Mouse (Mus musculus): ENCODE data around the gene Cracr2b. TPM values are rescaled to one million over a fixed set of nuclear protein-coding genes. Genes with fewer than 3 reads are reported as not detected.
"Not testable (repeated sequence)": the region's sequence is repeated elsewhere in the genome, so short reads cannot be mapped to it uniquely, and the experiment has no call there.

Cracr2b gene
- total RNA-seq, 2 experiments from 2014 or later = 9.5 to 13.1 TPM

DNA sequence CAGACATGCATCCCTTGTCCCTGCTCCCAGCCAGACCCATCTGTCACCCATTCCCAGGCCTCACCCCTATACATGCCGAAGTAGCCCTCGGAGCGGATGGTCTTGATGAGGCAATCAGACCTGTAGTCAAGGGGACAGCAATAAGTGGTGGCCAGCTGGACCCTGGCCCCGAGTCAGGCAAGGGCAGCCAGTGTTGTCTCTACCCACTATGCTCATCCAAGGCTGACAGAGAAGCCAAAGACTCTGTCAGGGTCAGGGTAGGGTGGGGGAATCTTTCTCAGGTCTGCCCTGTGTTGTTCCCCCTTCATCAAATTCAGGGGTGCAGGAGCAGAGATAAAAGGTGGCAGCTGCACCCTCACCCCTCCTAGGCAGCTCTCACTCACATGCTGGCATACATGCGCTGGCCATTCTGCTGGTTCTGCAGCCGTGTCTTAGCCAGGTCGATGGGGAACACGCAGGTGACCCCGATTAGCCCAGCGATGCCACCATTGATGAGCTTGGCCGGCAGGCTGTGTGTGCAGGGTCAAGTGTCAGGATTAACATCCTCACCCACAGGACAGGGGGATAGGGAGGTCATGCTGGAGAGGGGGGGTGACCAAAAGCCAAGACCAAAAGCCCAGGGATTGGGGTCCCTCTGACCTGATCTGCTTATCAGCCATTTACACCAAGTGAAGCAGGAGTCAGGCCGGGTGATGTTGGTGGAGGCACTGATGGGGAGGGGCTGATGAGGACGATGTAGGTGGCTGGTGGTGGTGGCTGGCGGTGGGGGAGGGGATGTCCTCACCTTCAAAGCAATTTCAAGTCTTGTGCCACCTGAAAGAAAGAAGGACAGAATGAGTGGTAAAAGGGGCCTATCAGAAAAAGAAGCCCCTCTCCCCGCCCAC lies 27.1 kb upstream of the Cracr2b start:
- no peak for DNase-seq

DNA sequence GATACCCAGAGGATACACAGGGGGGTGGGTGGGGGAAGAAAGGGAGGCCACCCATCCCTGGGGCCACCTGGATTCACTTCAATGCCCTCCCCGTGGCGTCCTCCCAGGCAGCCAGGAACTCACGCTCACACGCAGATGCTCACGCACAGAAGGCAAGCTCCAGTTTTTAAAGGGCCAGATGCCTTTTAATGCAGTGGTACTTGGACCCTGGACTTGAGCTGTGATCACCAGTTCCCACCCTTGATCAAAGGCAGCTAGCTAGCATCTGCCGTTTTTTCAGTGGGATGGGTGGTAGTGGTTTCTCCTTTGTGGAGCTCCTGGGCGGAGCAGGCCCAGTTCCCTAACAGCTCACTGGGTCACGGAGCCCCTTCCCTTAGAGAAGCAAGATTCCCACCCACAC lies 26.4 kb upstream of the Cracr2b start:
- DNase-seq = peak; percentile 72 to 77

DNA sequence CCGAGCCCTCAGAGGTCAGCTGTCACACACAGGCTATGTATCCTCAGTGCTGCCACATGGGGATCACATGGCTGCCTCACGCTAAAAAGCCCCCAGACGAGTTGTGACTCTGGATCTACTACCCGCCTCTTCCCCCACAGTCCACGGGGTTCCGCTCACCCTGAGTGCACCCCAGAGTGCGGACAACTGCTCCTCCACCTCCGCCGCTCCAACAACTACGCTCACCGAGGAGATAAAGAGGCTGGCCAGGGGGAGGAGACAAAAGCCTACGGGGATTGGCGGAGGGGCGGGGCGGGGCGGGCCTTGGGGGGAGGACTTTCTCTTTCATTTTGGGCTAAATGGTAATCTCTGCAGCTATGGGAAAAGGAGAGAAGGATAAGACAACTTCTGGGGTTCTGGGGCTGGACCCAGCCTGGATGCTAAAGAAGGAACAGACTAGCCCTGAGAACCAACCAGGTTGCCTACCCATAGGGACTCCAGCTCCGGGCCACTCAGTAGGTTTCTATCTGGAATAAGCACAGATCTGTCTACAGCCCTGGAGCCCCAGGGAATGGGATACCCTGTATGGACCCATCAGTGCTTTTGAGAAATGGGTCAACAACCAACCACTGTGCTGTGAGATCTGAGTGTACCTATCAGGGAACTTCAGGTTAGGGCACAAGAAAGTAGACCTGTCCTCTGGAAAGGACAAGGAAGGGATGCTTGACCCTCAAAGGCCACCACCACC lies 25.6 kb upstream of the Cracr2b start:
- DNase-seq = peak; percentile 81 to 86

DNA sequence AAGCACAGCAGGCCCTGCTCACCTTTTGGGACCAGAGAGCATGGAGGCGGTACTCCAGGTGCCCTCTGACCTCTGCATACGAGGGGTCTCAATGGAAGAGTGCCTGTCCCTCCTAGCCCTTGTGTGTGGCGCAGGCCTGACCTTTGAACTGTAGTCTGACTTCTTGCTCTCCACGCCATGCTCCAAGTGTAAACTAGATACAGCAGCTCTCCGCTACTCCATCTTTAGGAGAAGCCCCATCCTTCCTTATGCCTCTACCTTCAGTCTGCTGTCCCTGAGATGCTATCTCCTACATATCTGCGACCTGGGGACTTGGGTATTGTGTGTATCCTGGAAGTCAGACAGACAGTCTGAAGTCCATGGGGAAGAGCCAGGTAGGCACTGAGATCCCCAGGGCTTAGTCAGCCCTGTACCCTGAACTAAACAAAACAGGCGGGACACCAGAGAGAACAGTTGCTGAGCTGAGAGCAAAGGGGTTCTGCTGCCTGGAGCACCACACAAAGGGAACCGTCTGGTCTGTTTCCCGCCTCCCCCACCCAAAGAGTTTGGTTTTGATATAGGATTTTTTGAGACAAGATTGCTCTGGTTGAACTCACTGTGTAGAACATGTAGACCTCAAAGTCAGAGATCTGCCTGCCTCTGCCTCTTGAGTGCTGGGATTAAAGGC lies 24.9 kb upstream of the Cracr2b start:
- DNase-seq = no peak

DNA sequence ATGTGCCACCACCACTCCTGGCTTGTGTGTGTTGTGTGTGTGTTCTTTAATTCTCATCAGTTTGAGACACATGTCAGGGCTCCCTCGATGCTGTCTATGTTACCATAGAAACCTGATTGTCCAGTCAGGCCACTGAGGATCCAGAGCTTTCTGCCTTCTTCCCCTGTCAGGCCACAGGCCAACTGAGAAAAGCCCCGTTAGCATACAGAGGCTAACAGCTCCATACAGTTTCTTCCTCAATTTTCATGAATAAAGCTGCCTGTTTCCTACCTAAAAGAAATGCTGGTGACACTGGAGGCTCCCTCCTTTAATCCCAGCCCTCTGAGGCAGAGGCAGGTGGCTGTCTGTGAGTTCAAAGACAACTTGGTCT lies 24.4 kb upstream of the Cracr2b start:
- DNase-seq = no peak

DNA sequence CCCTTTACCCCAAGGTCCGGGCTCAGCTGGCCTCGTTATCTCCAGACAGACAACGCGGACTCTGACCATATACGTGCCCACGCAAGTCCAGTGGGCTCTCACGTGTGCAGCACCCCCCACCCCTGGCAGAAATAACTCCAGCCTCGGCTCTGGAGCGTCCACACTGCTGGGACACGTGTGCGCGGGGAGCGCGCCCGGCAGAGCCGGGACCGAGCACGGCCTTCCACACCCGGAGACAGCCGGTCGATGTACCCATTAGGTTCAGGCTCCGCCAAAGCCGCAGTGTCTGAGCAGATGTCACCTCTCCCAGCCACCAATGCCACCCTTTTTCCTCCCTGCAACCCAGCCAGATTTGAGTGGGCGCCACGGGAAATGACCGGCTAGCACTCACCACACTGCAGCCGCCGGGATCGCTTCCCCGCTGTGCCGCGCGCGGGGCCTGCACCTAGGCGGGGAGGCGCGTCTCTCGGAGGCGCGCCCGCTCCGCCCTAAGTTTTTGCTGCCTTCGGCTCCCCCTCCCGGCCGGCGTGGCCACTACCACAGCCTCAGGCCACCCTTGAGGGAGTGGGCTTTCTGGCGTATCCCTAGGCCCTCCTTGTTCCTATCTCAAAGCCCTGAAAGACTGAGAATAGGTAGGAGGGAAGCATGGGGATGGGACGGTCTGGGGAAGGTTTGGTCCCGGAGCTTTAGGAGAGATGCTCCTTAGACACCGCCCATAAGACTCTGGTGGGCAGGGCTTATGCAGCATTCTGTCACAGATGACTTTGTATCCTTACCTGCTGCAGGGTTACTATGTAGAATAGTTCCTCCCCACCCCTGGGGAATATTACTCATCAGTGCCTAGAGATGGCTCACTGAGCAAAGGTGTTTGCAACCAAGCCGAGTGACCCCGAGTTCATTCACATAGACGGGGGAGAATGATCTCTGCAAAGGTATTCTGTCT lies 23.4 kb upstream of the Cracr2b start, which contains the start of gene Slc25a22:
TSS of gene Slc25a22 (minus strand) at position 715 of the 943 bp plus-strand sequence.
- DNase-seq = peak; percentile 88 to 93

DNA sequence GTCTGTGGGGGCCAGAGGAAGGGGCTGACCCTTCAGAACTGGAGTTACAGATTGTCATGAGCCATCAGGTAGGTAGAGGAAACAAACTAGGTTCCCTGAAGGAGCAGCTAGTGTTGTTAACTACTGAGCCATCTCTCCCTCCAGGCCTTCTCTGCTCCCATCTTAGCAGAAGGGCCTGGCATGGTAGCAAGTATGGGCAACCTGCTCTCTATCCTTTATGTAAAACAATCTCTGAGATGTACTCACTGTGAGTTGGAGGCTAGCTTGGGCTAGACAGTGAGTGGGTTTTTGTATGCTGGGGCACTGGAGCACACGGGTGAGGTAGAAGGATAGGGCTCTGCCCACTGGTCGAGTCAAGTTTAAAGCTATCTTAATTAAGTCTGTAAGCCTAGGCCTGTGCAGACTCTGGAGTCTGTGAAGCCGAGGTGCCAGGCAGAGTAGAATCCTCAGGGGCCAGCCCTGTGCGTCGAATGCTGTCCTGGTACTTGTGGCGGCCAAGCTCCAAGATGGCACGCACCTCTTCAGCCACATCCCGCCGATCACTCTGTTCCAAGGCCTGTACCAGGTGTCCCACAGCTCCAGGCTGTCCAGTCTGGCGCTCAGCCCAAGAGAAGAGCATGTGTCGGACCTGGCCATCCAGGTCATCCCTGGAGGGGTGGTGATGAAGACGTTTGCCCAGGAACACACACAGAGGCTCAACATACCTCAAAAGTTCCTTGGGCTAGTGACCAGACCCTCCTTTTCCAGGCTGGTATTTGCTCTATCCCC lies 22.5 kb upstream of the Cracr2b start:
- no peak for DNase-seq

DNA sequence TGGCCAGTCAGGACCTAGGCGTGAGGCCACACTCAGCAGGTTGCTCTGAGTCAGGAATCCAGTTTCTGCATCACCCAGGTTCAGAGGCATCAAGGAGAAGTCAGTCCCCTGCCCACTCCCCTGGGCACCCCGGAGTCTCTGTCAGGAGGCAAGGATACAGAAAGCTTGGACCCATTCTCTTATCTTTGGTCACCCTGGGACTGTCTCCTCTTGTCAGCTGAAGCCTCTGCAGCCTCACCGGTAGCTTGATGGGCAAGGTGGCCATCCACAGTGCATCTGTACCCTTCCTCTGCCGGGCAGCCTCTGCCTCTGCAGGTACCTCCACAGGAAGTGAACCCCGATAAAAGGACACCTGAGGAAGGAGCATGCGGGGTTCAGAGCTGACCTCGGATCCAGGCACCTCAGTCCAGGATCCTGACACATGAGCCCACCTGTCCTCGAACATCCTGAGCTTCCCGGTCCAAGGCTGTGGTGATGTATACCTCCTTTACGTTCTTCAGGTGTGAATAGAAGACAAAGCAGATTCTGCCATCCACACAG lies 21.7 kb upstream of the Cracr2b start:
- no peak for DNase-seq

DNA sequence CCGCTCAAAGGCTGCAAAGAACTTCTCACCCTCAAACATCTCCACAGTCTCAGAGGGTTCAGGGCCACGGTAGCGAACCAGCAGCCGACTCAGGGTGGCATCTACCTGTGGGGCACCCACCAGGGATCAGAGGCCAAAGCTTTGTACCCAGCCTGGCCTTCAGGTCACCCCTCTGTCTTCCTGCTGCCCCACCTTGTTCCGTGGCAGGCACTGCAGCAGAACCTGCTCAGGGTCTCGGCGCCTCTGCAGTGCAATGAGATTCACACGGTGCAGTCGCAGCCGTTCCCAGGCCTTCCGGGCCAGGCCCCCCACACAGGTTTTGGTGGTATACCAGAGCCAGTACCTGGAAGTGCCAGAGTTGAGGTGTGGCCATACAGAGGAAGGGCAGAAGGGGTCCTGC lies 21.1 kb upstream of the Cracr2b start:
- DNase-seq = no peak

DNA sequence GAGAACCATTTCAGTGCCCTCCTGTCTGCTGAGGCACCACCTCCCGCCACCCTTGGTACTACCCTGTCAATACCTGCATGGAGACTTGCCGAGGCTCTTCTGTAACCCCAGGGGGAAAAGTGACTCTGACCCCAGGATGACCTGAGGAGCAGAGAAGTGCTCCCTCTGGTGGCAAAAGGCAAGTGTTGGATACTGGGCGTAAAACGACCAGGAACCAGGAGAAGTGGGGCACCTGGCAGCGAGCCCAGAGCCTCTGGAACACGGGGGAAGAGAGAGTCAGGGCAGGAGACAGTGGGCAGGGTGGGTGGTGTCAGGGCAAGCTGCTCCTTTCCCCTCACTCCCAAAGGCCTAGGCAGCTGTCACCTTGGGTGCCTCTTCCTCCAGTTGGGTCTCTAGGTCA lies 20.3 kb upstream of the Cracr2b start:
- peak; percentile 74 to 83 for DNase-seq

DNA sequence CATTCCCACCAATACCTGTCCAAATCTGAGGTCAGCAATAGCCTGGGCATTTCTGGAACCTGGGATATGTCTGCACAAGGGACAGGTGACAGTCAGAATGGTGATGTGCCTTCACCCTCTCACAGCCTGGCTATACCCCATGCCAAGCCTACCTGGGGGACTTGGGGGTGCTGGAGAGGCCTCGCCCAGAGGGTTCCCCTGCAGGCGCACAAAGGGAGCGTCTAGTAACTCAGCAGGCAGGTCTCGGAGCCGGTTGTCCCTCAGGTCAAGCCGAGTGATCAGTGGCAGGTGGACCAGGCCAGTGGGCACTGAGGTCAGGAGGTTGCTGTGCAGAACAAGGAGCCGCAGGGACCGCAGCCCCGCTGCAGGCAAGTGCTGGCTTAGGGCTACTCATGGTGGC lies 19.4 kb upstream of the Cracr2b start:
- DNase-seq = no peak

DNA sequence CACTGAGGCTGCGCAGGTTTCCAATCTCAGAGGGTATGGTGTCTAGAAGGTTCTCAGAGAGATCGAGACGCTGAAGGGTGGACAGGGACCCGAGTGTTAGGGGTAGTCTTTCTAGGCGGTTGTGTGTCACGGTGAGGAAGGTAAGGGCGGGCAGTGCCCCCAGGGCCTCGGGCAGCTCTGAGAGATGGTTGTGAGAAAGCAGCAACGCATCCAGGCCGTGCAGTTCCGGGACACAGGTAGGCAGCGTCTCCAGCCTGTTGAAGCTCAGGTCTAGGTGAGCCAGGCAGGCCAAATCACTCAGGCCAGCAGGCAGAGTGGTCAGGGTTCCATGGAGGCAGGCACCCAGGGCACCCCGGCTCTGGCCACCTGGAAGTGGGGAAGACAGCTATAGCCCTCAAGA lies 18.7 kb upstream of the Cracr2b start:
- DNase-seq = no peak

DNA sequence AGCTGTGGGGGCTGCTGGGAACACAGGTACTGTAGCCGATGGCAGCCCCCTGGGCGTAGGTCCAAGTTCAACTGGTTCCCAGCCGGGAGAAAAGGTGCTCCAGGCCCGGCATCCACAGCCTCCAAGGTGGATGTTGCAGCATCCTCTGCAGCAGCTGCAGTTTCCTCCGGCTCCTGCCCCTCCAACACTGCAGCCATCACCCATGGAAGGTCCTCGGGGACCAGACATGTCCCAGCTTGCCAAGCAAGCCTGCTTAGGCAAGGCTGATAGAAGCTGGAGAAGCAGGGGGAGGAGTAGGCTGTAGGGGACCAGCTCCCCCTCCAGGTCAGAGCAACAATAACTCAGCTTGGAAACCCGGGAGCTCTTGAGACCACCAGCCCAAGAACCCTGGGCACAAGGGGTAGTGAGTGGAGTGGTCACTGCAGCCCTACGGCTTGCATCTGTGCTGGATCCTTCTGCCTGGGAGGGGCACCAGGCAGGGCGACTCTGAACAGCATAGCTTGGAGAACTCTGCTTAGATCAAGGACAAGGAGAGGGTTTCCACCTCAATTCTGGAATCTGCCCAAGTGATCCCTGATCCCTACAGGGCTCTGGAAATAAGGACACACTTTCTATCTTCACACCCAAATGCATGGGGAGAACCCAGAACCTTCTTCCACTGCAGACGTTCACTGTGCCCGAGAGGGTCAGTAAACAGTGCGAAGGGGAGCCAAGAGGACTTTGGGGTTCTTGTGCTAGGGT lies 17.6 kb upstream of the Cracr2b start:
- DNase-seq = no peak

DNA sequence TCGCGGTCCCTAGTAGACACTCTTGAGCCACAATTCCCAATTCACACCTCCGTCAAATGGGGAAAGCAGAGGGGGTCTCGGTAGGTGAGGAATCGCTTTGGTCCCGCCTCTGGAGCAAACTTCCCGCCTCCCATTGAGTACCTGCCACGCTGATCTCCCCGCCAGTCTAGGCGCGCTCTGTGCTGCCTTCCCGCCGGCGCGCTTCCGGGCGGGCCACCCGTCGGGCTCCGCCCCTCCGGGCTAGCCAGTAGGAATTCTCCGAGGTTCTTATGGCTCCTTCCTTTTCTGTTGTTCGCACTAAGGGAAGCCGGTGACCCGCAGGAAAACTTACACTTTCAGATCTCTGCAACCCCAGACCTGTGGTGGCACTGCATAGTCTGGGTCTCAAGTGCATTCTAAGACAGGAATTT lies 17.1 kb upstream of the Cracr2b start, which contains the start of gene Pidd1:
TSS of gene Pidd1 (minus strand) at position 198 of the 410 bp plus-strand sequence.
- DNase-seq = peak; percentile 85 to 90

DNA sequence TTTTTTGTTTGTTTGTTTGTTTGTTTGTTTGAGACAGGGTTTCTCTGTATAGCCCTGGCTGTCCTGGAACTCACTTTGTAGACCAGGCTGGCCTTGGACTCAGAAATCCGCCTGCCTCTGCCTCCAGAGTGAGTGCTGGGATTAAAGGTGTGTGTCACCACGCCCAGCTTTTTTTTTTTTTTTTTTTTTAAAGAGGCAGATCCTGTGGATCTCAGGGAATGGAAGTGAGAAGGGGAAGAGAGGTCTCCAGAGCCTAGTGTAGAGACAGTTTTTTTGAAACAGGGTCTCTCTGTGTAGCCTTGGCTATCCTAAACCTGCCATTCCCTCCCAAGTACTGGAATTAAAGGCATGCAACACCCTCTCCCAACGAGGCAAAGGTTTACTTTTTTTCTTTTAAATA lies 14.5 kb upstream of the Cracr2b start:
- not testable (repeated sequence) for DNase-seq

DNA sequence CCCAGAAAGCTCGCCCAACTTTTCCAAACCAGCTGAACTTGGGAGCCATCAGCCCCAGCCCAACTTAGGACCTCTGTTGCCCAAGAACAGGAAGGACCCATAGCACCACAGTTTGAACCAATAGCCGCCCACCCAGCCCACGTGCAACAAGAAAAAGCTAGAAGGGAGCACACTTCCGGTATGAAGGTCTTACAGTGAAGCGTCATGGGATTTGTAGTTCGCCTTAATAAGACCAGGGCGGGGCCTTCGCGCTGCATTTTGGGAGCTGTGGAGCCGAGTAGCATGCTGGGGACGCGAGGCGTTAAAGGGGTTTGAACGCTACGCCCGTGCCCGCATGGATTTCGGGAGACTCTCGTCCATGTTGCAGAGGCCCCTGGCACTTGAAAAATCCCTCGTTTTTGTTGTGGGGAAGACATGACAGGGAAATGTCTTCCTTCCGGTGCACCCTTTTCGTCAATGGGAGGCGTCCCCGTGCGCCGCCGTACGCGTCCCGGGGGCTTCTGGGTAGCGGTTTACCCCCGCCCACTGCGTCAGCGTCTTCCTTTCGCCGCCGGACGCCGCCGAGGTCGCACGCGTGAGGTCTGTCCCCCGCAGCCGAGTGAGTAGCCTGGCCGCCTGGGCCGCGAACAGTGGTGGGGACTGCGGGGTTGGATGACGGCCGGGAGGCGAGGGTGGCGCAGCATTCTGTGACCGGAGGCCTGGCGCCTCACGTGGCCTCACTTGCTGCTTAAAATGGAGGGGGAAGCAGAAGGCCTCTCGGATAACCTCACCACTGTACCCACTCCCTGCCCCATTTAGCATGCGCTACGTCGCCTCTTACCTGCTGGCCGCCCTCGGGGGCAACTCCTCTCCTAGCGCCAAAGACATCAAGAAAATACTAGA lies 13.5 kb upstream of the Cracr2b start, which contains the start of gene Rplp2:
TSS of gene Rplp2 (plus strand) at position 261 of the 882 bp plus-strand sequence.
- DNase-seq = peak; percentile 96 to 97

DNA sequence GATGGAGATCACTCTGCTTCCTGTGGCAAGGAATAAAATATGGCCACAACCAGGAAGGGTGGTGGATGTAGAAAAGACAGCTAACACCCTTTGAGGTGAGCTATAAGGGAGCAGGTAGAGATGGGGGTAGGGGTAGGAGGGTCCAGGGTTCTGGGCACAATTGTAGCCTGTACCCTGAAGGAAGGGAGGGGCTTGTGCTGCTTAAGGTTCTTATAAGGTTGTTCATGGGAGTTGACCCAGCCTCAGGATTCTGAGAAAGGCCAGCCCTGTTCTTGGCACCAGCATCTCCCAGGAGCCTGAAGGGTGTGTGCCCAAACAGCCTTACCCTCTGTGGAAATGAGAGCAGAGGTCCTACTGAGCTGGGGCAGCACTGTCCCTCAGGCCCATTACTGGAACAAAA lies 9.0 kb upstream of the Cracr2b start:
- DNase-seq = no peak

DNA sequence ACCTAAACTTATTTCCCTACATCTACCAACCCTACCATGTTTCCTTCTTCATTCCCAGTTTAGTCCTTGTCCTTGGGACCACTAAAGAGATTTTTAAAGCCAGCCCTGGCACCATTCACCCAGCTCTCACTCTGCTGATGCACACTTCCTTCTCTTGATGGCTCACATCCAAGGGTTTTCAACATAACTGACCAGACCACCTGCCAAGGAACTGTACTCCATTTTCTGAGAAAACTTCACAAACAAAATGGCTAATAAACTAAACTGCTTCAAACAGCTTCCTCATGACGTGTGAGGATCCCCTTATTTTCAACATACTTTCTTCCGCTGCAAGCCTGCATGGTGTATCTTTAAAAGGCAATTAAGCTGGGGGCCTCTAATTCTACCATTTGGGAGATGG lies 7.3 kb upstream of the Cracr2b start:
- DNase-seq = no peak
